Mouse (Mus musculus): ENCODE results near the gene Olfr1419. TPM values are rescaled to one million over a fixed set of nuclear protein-coding genes. Genes with fewer than 3 reads are reported as not detected.

Gene Olfr1419
- not detected for polyA plus RNA-seq (2017; shearing (Covaris generic))

DNA sequence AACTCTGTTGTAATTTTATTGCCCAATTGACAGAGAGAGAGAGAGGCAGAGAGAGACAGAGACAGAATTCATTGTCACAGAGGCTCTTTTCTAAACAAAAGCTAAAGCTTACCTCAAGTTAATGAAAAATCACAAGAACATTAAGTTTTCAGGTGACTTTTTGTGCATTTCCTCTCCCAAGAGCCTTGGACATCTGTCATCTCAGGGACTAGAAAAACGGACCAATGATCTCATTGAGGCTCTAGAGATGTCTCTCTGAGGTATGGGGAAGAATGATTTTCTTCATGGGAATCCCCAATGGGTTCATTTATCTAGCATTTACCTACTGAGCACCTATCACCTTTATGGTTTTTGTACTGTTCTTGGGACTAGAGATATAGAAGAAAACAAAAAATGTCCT lies at the start of gene Olfr1419:
Olfr1419 (minus strand) TSS at position 101 of the 400 bp plus-strand sequence.

DNA sequence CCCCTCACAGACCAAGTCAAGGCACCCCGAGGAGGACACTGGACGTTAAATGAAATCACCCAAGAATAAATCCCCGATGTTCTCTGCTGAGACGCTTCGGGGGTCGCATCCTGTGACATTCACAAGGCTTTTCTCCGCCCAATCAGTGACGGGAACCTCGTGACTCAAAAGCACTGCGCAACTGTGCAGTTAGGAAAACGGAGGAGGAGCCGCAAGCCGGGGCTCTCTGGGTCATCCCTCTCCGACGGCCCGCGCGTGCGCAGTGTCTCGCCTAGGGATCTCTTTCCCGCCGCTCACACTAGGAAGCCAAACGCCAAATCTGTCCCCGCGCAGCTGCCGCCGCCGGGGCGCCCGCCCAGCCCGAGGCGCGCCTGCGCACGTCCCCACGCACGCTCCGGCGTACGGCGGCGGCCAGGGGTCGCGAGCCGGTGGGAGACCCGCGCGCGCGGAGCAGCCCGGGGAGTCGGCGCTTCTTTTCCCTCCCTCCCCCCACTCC lies 37.2 kb upstream of the Olfr1419 start, which contains the start of gene Patl1:
Patl1 (plus strand) TSS at position 363 of the 496 bp plus-strand sequence.

DNA sequence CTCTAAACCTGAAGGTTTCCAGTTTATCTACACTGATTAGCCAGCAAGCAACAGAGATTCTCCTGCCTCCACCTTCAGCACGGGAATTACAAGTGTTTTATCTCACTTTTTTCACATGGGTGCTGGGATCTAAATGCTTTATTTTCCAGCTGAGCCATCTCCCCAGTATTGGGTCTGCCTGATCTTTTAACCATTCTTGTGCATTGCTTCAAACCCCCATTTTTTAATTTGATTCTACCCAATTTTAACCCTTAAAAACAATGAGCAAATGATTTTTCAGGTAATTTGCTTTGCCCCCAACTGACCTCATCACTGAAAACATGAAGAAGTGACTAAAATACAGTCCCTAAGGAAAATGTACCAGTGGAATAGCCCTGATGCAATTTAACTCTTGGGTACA lies 11.4 kb upstream of the Olfr1419 start, which contains the start of gene Olfr1420:
Olfr1420 (plus strand) TSS at position 301 of the 400 bp plus-strand sequence.

DNA sequence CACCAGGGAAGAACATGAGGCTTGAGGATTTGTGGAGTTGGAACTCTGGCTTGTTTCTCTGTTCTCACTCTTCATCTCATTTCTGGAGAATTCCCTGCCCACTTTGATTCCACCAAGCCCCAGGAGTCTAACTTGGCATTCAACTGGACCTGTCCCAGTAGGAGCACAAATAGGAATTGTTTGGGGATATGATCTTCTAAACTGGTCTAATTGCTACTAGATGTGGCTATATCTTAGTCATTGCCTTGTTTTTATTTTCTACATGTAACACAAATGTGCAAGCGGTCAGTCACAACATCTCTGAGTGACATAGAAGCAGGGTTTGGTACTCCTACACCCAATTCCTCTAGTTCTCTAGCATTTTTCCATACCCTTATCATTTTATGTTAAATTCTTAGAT lies 13.9 kb downstream of the Olfr1419 start, which contains the start of gene Olfr1418:
Olfr1418 (minus strand) TSS at position 101 of the 400 bp plus-strand sequence.

DNA sequence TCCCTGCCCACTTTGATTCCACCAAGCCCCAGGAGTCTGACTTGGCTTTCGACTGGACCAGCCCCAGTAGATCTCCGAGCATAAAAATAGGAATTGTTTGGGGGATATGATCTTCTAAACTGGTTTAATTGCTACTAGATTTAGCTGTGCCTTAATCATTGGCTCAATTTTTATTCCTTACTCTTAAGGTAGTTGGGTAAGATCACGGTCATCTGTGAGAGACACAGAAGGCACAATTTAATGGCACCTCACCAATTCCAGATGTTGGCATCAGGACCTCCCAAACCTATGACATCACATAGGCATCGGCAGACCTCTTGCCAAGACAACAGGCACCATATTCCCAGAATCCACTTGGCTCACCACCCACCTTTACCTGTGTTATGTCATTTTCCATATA lies 35.8 kb downstream of the Olfr1419 start, which contains the start of gene Olfr1417:
Olfr1417 (minus strand) TSS at position 101 of the 400 bp plus-strand sequence.

DNA sequence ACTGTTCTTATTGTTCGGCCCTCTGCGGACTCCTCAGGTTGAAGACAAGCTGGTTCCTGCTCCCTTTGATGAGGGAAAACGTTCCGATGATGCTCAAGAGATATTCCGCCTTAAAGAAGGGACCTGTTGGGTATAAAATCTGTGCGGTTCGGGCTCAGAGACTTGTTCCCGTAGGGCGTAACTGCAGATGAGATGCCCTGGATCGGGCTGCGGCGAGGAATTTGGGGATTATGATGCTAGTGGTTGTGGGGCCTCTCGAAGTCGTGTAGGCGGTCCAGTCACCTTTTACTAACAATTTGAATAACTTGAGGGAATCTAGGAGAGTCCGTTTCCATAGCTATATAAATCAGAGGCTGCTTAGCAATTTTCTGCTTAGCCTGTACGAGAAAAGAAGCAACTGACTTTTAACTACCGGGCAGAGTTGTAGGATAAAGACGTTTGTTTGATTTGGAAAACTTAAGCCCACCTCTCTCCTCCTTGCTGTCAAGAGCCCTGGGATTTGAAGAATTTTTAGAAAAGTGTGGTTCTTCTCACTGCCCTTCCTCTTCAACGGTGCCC lies 55.7 kb downstream of the Olfr1419 start, which contains the start of gene Stx3:
Stx3 (minus strand) TSS at position 261 of the 558 bp plus-strand sequence.

Other genes starting within 250 kb of the Olfr1419 start
- gene Ms4a3, start 234.3 kb downstream of the Olfr1419 start, polyA plus RNA-seq (2017; shearing (Covaris generic)), result not detected
- gene Oosp2, start 214.5 kb downstream of the Olfr1419 start, polyA plus RNA-seq (2017; shearing (Covaris generic)), result not detected
- gene Oosp1, start 184.0 kb downstream of the Olfr1419 start, polyA plus RNA-seq (2017; shearing (Covaris generic)), result not detected
- not detected for gene Oosp3, start 178.1 kb downstream of the Olfr1419 start, polyA plus RNA-seq (2017; shearing (Covaris generic))
- gene Gif, start 127.6 kb downstream of the Olfr1419 start, polyA plus RNA-seq (2017; shearing (Covaris generic)), result not detected
- gene Mrpl16, start 104.7 kb downstream of the Olfr1419 start, polyA plus RNA-seq (2017; shearing (Covaris generic)), result 42.4 TPM
- 1.9 TPM for gene Stx3, start 55.7 kb downstream of the Olfr1419 start, polyA plus RNA-seq (2017; shearing (Covaris generic))
- gene Olfr1417, start 35.9 kb downstream of the Olfr1419 start, polyA plus RNA-seq (2017; shearing (Covaris generic)), result not detected
- gene Olfr1418, start 14.0 kb downstream of the Olfr1419 start, polyA plus RNA-seq (2017; shearing (Covaris generic)), result 0.11 TPM
- gene Olfr1420, start 11.5 kb upstream of the Olfr1419 start, polyA plus RNA-seq (2017; shearing (Covaris generic)), result not detected
- gene Patl1, start 37.3 kb upstream of the Olfr1419 start, polyA plus RNA-seq (2017; shearing (Covaris generic)), result 22.5 TPM
- 46.5 TPM for gene Osbp, start 90.8 kb upstream of the Olfr1419 start, polyA plus RNA-seq (2017; shearing (Covaris generic))
- 0.04 TPM for gene Olfr1423, start 166.2 kb upstream of the Olfr1419 start, polyA plus RNA-seq (2017; shearing (Covaris generic))
- not detected for gene Olfr1424, start 187.6 kb upstream of the Olfr1419 start, polyA plus RNA-seq (2017; shearing (Covaris generic))
- gene Olfr1425, start 202.6 kb upstream of the Olfr1419 start, polyA plus RNA-seq (2017; shearing (Covaris generic)), result not detected
- gene Olfr1426, start 216.9 kb upstream of the Olfr1419 start, polyA plus RNA-seq (2017; shearing (Covaris generic)), result not detected
- gene Olfr1427, start 228.2 kb upstream of the Olfr1419 start, polyA plus RNA-seq (2017; shearing (Covaris generic)), result not detected
- gene Olfr1428, start 240.8 kb upstream of the Olfr1419 start, polyA plus RNA-seq (2017; shearing (Covaris generic)), result not detected
- 0.06 TPM for gene Olfr76, start 248.1 kb upstream of the Olfr1419 start, polyA plus RNA-seq (2017; shearing (Covaris generic))